Mouse (Mus musculus) frontal cortex, postnatal 25 days (tissue): Measurements from ENCODE around the gene Troap.

Source experiments
- DNase-seq, 2 experiments: peaks; one replicate each; pipeline ENCODE4 v3.0.0; 2022; ENCODE audit warnings: low spot score in 2 of 2

The Troap gene

DNA sequence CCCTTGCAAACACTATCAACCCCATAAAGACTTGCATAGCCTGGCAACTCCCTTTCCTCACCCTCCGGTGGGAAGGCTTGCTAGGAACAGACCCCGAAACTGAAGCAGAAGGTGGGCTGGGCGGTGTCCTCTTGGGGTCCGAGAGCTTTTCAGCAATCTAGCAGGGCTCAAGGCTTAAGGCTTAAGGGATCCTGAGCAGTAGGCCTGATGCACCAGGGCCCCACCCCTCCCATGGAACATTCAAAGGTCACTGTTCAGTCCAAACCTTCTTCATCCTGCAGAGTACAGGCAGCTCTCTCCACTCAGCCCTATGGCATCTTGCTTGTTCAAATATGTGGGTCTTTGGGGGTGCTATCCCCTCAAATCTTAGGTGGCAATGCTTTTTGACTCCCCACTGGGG is 11.6 kb downstream of the Troap start:
- DNase-seq = no peak

DNA sequence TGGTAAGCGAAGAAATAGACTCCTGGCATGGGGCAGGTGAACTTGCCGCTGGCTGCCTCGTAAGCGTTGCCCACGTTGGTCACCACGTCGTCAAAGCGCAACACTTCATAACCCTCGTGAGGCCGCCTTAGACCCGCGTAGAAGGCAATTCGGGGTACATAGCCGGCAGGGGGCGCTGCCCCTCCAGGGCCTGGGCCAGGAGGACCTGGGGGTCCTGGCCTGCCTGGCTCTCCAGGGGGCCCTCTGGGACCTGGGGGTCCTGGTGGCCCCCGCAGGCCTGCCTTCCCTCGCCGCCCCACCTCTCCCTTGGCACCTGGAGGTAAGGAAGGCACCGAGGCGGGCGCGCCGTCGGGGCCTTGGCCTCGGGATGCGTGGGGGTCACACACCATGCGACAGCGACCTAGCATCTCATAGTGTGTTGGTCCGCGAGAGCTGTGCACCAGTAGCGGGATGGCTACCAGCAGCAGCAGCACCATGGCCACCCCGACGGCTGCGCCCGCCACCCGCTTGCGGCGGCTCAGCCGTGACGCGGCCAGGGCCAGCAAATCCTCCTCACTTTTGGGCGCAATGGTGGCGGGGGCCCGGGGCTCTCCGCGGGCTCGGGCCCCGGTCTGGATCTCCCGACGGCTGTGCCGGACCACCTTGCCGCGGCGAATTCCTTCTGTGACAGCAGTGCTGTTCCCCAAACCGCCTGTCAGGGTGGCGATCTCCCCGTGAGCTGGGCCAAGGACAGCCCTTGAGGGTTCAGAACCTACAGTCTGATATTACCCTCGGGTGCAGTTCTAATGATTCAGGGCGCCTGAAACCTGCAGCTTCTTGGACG is 13.1 kb downstream of the Troap start, which contains the start of gene C1ql4:
TSS of gene C1ql4 (minus strand) at position 565 of the 823 bp plus-strand sequence.
- no peak for DNase-seq

GRCm38 (mm10) chr15:99088292-99088691 is 13.9 kb downstream of the Troap start:
- DNase-seq = no peak

GRCm38 (mm10) chr15:99089069-99089468 is 14.7 kb downstream of the Troap start:
- DNase-seq = no peak

- no peak for DNase-seq
Observed at GRCm38 (mm10) chr15:99092870-99093269, 18.5 kb downstream of the Troap start, which contains the start of gene Dnajc22. TSS of gene Dnajc22 (plus strand) at chr15:99093170.

GRCm38 (mm10) chr15:99093291-99094258 is 19.2 kb downstream of the Troap start:
- no peak for DNase-seq

GRCm38 (mm10) chr15:99094631-99095270 is 20.4 kb downstream of the Troap start:
- no peak for DNase-seq

DNA sequence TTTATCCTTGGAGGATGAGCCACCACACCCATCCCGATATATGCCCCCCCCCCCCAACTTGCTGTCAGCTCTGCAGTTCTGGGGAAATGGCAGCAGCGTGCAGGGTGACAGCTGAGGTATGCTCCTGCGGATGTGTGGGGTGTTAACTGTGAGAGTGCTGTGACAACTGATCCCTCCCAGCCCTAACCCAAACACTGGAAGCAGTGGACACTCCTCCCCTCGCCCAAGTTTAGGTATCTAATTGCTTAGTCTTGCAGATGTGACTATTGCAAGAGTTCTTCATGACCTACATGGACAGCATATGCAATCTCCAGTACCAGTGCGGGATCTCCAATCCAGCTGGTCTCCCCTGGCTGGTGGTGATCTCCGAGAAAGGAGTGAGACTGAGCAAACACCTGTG is 21.0 kb downstream of the Troap start:
- no peak for DNase-seq

DNA sequence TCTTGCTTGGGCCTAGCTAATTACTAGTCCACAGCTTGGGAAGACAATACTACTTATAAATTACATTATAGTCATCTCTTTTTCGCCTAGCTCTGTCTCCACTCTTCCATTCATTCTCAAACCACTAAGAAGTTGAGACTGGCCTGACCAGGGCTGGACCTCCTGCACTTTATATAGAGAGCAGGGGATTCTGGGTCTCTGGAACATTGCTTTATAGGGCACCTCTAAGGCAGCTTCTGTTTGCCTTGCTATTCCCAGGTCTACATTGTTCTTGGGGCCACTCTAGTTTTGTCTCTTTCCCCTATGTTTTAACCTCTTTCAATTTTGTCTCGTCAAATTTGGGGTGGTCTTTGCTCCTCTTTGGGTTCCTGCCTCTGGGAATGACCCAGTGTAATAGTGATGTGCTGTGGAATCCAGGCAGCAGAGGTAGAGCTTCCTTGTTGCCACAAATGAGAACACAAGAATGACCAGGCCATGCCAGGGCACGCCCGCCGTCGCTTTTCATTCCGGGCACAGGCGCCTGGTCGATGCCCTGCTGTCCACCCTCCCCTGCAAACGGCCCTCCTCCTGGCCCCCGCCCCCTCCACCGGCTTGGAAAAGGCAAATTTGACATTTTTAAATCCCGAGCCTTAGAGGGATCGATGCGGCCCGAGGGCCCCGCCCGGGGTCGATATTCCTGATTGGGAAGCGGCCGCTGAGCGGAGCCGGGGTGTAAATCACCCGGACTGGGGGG is 21.9 kb downstream of the Troap start:
- no peak for DNase-seq

- no peak for DNase-seq
Observed at GRCm38 (mm10) chr15:99096831-99097500, 22.6 kb downstream of the Troap start.

- no peak for DNase-seq
Observed at GRCm38 (mm10) chr15:99097840-99098492, 23.6 kb downstream of the Troap start.

GRCm38 (mm10) chr15:99098493-99098861 is 24.1 kb downstream of the Troap start:
- DNase-seq = no peak

DNA sequence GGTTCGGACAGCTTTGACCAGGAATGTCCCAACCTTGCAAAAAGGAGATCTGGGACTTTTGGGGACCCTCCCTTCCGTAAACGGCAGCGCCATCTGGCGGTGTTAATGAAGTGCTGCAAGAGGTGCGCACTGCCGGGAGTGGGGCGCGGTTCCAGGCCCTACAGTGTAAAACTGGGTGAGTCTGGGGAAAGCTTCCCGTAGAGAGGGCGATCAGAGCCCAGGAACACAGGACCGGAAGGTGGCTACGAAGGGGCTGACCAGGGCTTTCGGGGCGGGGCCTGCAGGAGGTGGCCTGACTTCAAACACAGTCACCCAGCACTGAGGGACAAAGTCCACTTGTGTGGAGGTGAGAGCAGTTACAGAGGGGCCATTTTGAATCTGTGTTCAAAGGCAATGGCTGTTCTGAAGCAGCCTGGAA is 24.8 kb downstream of the Troap start:
- no peak for DNase-seq

GRCm38 (mm10) chr15:99099984-99100383 is 25.6 kb downstream of the Troap start:
- no peak for DNase-seq

- DNase-seq = no peak
Observed at GRCm38 (mm10) chr15:99105238-99105637, 30.9 kb downstream of the Troap start.

- DNase-seq = no peak
Observed at GRCm38 (mm10) chr15:99107866-99108265, 33.5 kb downstream of the Troap start.

DNA sequence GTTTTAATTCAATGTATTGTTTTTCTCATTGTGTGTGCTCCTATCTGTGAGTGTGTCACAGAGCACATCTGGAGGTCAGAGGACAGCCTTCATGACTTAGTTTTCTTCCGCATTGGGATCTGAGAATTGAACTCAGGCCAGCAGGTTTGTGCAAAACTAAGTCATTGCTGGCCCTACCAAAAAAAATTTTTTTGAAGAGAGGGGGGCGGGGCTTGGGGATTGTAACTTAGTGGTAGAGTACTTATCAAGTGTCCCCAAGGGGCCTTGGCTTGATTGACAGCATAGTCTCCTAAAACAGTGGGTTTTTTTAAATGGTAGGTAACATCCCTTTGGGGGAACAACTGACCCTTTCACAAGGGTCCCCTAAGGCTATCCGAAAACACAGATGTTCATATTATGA is 36.8 kb downstream of the Troap start:
- no peak for DNase-seq

DNA sequence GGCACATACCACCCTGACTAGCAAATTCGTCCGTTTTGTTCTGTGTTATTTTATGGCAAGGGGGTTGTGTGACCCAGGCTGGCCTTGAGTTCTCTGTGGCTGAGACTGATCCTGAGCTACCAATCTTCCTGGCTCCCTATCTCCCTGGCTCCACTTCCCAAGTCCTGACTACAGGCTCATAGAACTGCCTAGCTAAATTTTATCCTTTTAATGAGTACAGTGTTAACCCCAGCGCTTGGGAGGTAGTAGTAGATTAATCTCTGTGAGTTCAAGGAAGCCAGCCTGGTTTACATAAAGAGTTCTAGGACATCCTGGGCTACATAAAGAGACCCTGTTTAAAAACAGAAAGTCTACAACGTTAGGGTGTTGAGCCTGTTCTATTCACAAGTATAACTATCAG is 37.4 kb downstream of the Troap start:
- DNase-seq = no peak

DNA sequence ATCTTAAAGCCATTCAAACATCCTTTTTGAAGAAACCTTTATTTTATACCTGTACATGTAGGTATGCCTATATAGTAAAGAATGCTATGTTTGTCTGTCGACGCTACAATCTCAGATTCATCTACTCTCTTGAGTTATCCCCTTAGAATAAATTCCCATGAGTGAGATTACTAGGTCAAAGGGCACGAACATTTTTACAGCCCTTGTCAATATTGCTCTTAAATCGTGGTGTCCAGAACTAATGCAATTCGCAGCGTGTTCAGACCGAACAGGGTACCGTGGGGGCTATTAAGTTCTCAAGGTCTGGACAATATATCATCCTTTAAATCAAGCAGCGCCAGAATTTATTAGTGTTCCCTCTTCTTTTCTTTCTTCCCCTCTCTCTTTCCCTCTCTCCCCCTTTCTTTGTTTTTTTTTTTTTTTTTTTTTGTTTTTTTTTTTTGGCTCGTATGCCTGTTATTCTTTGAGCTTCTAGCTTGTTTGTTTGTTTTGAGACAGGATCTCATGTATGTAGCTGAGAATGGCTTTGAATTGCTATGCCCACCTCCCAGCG is 38.5 kb downstream of the Troap start:
- no peak for DNase-seq

DNA sequence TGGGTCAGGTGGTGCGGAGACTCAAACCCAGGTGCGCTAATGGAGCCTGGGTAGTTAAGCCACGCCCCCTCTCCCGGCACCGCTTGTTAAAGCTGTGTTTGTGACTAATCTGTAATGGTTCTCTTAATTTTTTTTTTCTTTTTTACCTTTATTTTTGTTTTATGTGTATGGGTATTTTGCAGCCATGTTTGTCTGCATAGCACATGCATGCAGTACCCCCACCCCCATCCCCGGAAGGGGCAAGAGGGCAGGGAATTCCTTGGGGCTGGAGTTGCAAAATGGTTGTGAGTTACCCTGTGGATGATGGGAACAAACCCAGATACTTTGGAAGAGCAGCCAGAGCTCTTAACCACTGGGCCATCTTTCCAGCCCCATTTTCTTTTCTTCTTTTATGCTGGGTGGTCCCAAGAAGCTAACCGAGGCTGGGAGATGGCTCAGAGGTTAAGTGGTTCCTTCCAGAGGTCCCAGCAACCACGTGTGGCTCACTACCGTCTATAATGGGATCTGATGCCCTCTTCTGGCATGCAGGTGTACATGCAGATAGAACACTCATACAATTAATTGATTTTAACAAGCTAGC is 39.1 kb downstream of the Troap start:
- DNase-seq = no peak
